Mouse (Mus musculus) urinary bladder, postnatal 10 days (tissue): ENCODE measurements at regions not wholly inside any gene's neighbourhood (a gene's known extent, or its start where the extent isn't known, plus 50 kb on each side); places are given as distances from the start of the nearest gene placed in this dataset.

Experiments
- DNase-seq: peaks from one replicate; pipeline ENCODE4 v3.0.0; 2022; ENCODE audit warnings: low spot score

GRCm38 (mm10) chr5:64536393-64537112 lies 266.6 kb upstream of the Klf3 start:
- no peak for DNase-seq

GRCm38 (mm10) chr5:64537113-64537780 lies 265.9 kb upstream of the Klf3 start:
- DNase-seq, result no peak

GRCm38 (mm10) chr5:64541765-64542164 lies 261.4 kb upstream of the Klf3 start:
- DNase-seq, result no peak

GRCm38 (mm10) chr5:64555931-64556330 lies 247.3 kb upstream of the Klf3 start:
- DNase-seq, result no peak

- no peak for DNase-seq
Observed at GRCm38 (mm10) chr5:64566451-64567390, 236.5 kb upstream of the Klf3 start.

- no peak for DNase-seq
Observed at GRCm38 (mm10) chr5:64567813-64568212, 235.4 kb upstream of the Klf3 start.

- DNase-seq, result no peak
Observed at GRCm38 (mm10) chr5:64568294-64568693, 234.9 kb upstream of the Klf3 start.

GRCm38 (mm10) chr5:64574386-64574785 lies 228.8 kb upstream of the Klf3 start:
- no peak for DNase-seq

GRCm38 (mm10) chr5:64575896-64576295 lies 227.3 kb upstream of the Klf3 start:
- no peak for DNase-seq

- DNase-seq, result no peak
Observed at GRCm38 (mm10) chr5:64576426-64577262, 226.5 kb upstream of the Klf3 start.

- DNase-seq, result no peak
Observed at GRCm38 (mm10) chr5:64577424-64577823, 225.8 kb upstream of the Klf3 start.

- no peak for DNase-seq
Observed at GRCm38 (mm10) chr5:64578536-64578935, 224.7 kb upstream of the Klf3 start.

GRCm38 (mm10) chr5:64579086-64579485 lies 224.1 kb upstream of the Klf3 start:
- no peak for DNase-seq

- DNase-seq, result no peak
Observed at GRCm38 (mm10) chr5:64579494-64580339, 223.5 kb upstream of the Klf3 start.

GRCm38 (mm10) chr5:64580340-64580723 lies 222.9 kb upstream of the Klf3 start:
- no peak for DNase-seq

- DNase-seq, result no peak
Observed at GRCm38 (mm10) chr5:64580786-64581445, 222.3 kb upstream of the Klf3 start.

- DNase-seq, result no peak
Observed at GRCm38 (mm10) chr5:64581461-64581860, 221.7 kb upstream of the Klf3 start.

GRCm38 (mm10) chr5:64582031-64582430 lies 221.2 kb upstream of the Klf3 start:
- no peak for DNase-seq

GRCm38 (mm10) chr5:64584308-64584707 lies 218.9 kb upstream of the Klf3 start:
- no peak for DNase-seq

- no peak for DNase-seq
Observed at GRCm38 (mm10) chr5:64585076-64585786, 218.0 kb upstream of the Klf3 start.
